In the genomic region with DNA sequence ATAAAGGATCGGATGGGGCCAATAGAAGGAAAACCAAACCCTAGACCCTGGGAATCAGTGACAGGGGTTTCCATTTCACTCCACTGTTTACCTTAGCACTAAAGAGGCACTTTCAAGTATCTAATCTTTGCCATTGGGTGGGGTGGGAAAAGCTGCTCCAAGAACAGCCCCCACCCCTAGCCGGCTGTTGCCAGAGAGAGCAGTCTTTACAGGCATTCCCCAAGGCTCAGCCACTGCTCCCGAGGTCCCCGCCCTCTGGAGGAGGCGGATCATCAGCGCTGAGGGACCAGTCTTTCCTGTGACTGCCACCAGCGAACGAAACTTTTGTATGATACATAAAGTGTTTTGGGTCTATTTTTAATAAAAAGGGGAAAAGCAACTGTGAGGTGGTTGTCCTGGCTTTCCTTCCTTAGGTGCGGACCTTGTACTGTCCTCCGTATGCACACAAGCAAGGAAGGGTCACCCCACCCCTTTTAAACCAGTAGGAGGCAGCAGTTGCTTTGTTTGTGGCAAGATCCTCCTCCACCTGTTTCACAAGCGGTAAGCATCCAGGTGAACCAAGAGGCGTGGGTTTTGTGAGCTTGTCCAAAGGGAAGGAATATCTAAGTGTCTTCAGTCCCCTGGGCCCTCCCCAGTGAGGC, we compare ENCODE assay signal across 8 mouse cellular contexts. TPM values are rescaled to one million over a fixed set of nuclear protein-coding genes. Genes with fewer than 3 reads are reported as not detected.
DNase-seq lines count a peak whose midpoint lies in the region; ATAC-seq and TF ChIP-seq lines count a peak whose summit lies in the region.

No protein-coding gene starts in this region.

- ATAC-seq in limb, embryonic 11.5 days (ENCODE audit: insufficient number of reproducible peaks, low FRiP score, low TSS enrichment, low read depth): no peak
- no peak for ATAC-seq in midbrain, embryonic 14.5 days (ENCODE audit: low FRiP score, low TSS enrichment)
- no peak for ATAC-seq in erythroid progenitor cell, adult 5-6 weeks (replicated peaks; ENCODE audit: low FRiP score, poor library complexity, severe bottlenecking)

- DNase-seq in heart, adult 2 months: no peak
- DNase-seq in heart, postnatal 25 days (ENCODE audit: low spot score): no peak
- DNase-seq in heart, postnatal 14 days: peak; percentile 43 to 47
- DNase-seq in limb, embryonic 11.5 days (ENCODE audit: low spot score): peak; percentile 71
- peak; percentile 62 for DNase-seq in midbrain, embryonic 14.5 days
- no peak for DNase-seq in thymus, postnatal 0 days (ENCODE audit: low spot score)

- no peaks in the 10 kb centered on the region for H3K36me3 ChIP-seq in heart, adult 2 months (ENCODE audit: control insufficient read depth, insufficient read depth, low read length)
- H3K36me3 ChIP-seq in limb, embryonic 11.5 days (ENCODE audit: control insufficient read depth, insufficient read depth, low read length): no peaks in the 10 kb centered on the region; the same call in 1 of the 2 replicates
- H3K36me3 ChIP-seq in midbrain, embryonic 14.5 days (ENCODE audit: control insufficient read depth, insufficient read depth, low read length): no peaks in the 10 kb centered on the region

- H3K4me1 ChIP-seq in heart, adult 2 months (ENCODE audit: control insufficient read depth, insufficient read depth, low read length): no peaks in the 10 kb centered on the region; the same call in 1 of the 2 replicates
- peaks cover 14% of the 10 kb centered on the region for H3K4me1 ChIP-seq in brown adipose tissue, adult 24 weeks (ENCODE audit: control insufficient read depth, insufficient read depth, insufficient read length, low read length)
- peaks cover 53% of the 10 kb centered on the region for H3K4me1 ChIP-seq in limb, embryonic 11.5 days (ENCODE audit: control insufficient read depth, insufficient read depth, low read length)
- H3K4me1 ChIP-seq in midbrain, embryonic 14.5 days (ENCODE audit: control insufficient read depth, insufficient read depth, low read length): peaks cover 57% of the 10 kb centered on the region

- TF ChIP-seq EP300 in heart, adult 2 months (IDR thresholded peaks at IDR 0.05; ENCODE audit: insufficient read depth, low read depth, low read length): 0 out of 2 replicates have a peak, but pooled peaks have one; percentile 15

- intact Hi-C loops in heart, adult 2 months (cut with DNase I): loop anchor here (2.0 kb wide), 1 partner anchor 20 kb away; no protein-coding TSS in a partner anchor
- intact Hi-C loops in heart, postnatal 25 days (cut with DNase I): no loop called here
- intact Hi-C loops in heart, postnatal 14 days (cut with DNase I): no loop called here

- H3K4me2 ChIP-seq in limb, embryonic 11.5 days (ENCODE audit: low read depth, severe bottlenecking): peak overlapping the region; percentile 19; the same call in 1 of the 2 replicates
- peak overlapping the region; percentile 58 for H3K4me2 ChIP-seq in midbrain, embryonic 14.5 days (ENCODE audit: low read length)

- H3K27ac ChIP-seq in heart, adult 2 months: no peak overlapping the region
- no peak overlapping the region for H3K27ac ChIP-seq in brown adipose tissue, adult 24 weeks (replicated peaks; ENCODE audit: low read depth, low read length)
- H3K27ac ChIP-seq in limb, embryonic 11.5 days (replicated peaks; ENCODE audit: low read depth, low read length): no peak overlapping the region
- H3K27ac ChIP-seq in midbrain, embryonic 14.5 days (replicated peaks; ENCODE audit: low read depth, low read length): 0 out of 2 replicates have a peak overlapping the region, but pooled peaks have one; percentile 6

- 4% methylated on average over 12 of the region's 12 CpGs for WGBS in heart, adult 2 months
- WGBS in limb, embryonic 11.5 days: 4% methylated on average over 12 of the region's 12 CpGs
- WGBS in midbrain, embryonic 14.5 days: 3% methylated on average over 12 of the region's 12 CpGs

- peak; percentile 71 for TF ChIP-seq CTCF in heart, adult 2 months (IDR thresholded peaks at IDR 0.05)

- no peak overlapping the region for H3K9ac ChIP-seq in heart, adult 2 months (ENCODE audit: low read depth, low read length)
- no peak overlapping the region for H3K9ac ChIP-seq in limb, embryonic 11.5 days (ENCODE audit: low read length)
- H3K9ac ChIP-seq in midbrain, embryonic 14.5 days (replicated peaks; ENCODE audit: low read length): no peak overlapping the region

- no peak overlapping the region for H3K4me3 ChIP-seq in heart, adult 2 months
- peak overlapping the region; percentile 43; the same call in 1 of the 2 replicates for H3K4me3 ChIP-seq in brown adipose tissue, adult 24 weeks (ENCODE audit: insufficient read depth, low read depth, low read length)
- H3K4me3 ChIP-seq in limb, embryonic 11.5 days (ENCODE audit: low read depth, low read length): no peak overlapping the region; the same call in 1 of the 2 replicates
- H3K4me3 ChIP-seq in midbrain, embryonic 14.5 days (replicated peaks; ENCODE audit: low read depth, low read length): no peak overlapping the region

- H3K27me3 ChIP-seq in heart, adult 2 months (ENCODE audit: control insufficient read depth, insufficient read depth, low read length): peaks cover 5% of the 10 kb centered on the region
- H3K27me3 ChIP-seq in limb, embryonic 11.5 days (ENCODE audit: control insufficient read depth, insufficient read depth, low read length): no peaks in the 10 kb centered on the region
- H3K27me3 ChIP-seq in midbrain, embryonic 14.5 days (ENCODE audit: control insufficient read depth, insufficient read depth, low read length): no peaks in the 10 kb centered on the region

- no peak for TF ChIP-seq POLR2A in heart, adult 2 months (IDR thresholded peaks at IDR 0.05; ENCODE audit: insufficient read depth, low read depth, low read length)

- no peaks in the 10 kb centered on the region for H3K79me2 ChIP-seq in heart, adult 2 months (replicated peaks; ENCODE audit: control insufficient read depth, insufficient read depth, low read length)

- no peaks in the 10 kb centered on the region for H3K9me3 ChIP-seq in limb, embryonic 11.5 days (ENCODE audit: control insufficient read depth, low read length)
- H3K9me3 ChIP-seq in midbrain, embryonic 14.5 days (ENCODE audit: control insufficient read depth, low read length): no peaks in the 10 kb centered on the region

RNA-seq across cellular contexts. Expression of a gene that starts 4.5 kb away (rescaled TPM):
- under 1 TPM; 0.44 to 0.45 TPM for total RNA-seq in heart, adult 2 months (2021)
- 1.5 and 1.7 TPM in 2 replicates for polyA plus RNA-seq in heart, adult 2 months (2012; rRNA removed)
- total RNA-seq in heart, postnatal 25 days (2021): 1 to 10 TPM in 1 of 2 experiments, under 1 TPM in 1; 0.94 to 1.1 TPM
- polyA plus RNA-seq in brown adipose tissue, adult 24 weeks (2012; ENCODE audit: insufficient read depth, insufficient read length, missing spikeins): not detected in 2 replicates
- 1 to 10 TPM in 1 of 2 experiments, under 1 TPM in 1; 0.93 to 1.3 TPM for total RNA-seq in heart, postnatal 14 days (2021)
- polyA plus RNA-seq in limb, embryonic 11.5 days (2014; fragmentation: Nextera tagmentation; extraction: Ambion mirVana): 7.4 and 9.9 TPM in 2 replicates
- 23.5 and 24.7 TPM in 2 replicates for polyA plus RNA-seq in midbrain, embryonic 14.5 days (2014; fragmentation: Nextera tagmentation; extraction: Ambion mirVana)
- total RNA-seq in erythroid progenitor cell, adult 5-6 weeks (2015; ENCODE audit: low replicate concordance): 377 and 399 TPM in 2 replicates
- 327 and 382 TPM in 2 replicates for total RNA-seq in erythroid progenitor cell, adult 5-6 weeks (2017; ENCODE audit: low replicate concordance)
- polyA plus RNA-seq in thymus, postnatal 0 days (2015; fragmentation: Nextera tagmentation; extraction: Ambion mirVana): 0.21 and 0.27 TPM in 2 replicates

RNA-seq across cellular contexts. Expression of a gene that starts 5.1 kb away (rescaled TPM):
- 1 to 10 TPM; 1.8 to 2.0 TPM for total RNA-seq in heart, adult 2 months (2021)
- polyA plus RNA-seq in heart, adult 2 months (2012; rRNA removed): 1.5 and 1.7 TPM in 2 replicates
- 1 to 10 TPM; 1.8 to 1.9 TPM for total RNA-seq in heart, postnatal 25 days (2021)
- not detected in 2 replicates for polyA plus RNA-seq in brown adipose tissue, adult 24 weeks (2012; ENCODE audit: insufficient read depth, insufficient read length, missing spikeins)
- total RNA-seq in heart, postnatal 14 days (2021): 1 to 10 TPM; 1.6 to 2.2 TPM
- 4.6 and 6.1 TPM in 2 replicates for polyA plus RNA-seq in limb, embryonic 11.5 days (2014; fragmentation: Nextera tagmentation; extraction: Ambion mirVana)
- 2.0 and 3.3 TPM in 2 replicates for polyA plus RNA-seq in midbrain, embryonic 14.5 days (2014; fragmentation: Nextera tagmentation; extraction: Ambion mirVana)
- not detected in 2 replicates for total RNA-seq in erythroid progenitor cell, adult 5-6 weeks (2015; ENCODE audit: low replicate concordance)
- not detected in 2 replicates for total RNA-seq in erythroid progenitor cell, adult 5-6 weeks (2017; ENCODE audit: low replicate concordance)
- 0.33 and 0.54 TPM in 2 replicates for polyA plus RNA-seq in thymus, postnatal 0 days (2015; fragmentation: Nextera tagmentation; extraction: Ambion mirVana)

RNA-seq across cellular contexts. Expression of a gene that starts 11.2 kb away (rescaled TPM):
- 1 to 10 TPM; 4.0 to 4.6 TPM for total RNA-seq in heart, adult 2 months (2021)
- 3.5 and 7.4 TPM in 2 replicates for polyA plus RNA-seq in heart, adult 2 months (2012; rRNA removed)
- total RNA-seq in heart, postnatal 25 days (2021): 1 to 10 TPM; 4.9 TPM
- 9.4 and 13.7 TPM in 2 replicates for polyA plus RNA-seq in brown adipose tissue, adult 24 weeks (2012; ENCODE audit: insufficient read depth, insufficient read length, missing spikeins)
- total RNA-seq in heart, postnatal 14 days (2021): 1 to 10 TPM; 4.9 to 5.8 TPM
- 57.3 and 57.6 TPM in 2 replicates for polyA plus RNA-seq in limb, embryonic 11.5 days (2014; fragmentation: Nextera tagmentation; extraction: Ambion mirVana)
- 23.3 and 25.4 TPM in 2 replicates for polyA plus RNA-seq in midbrain, embryonic 14.5 days (2014; fragmentation: Nextera tagmentation; extraction: Ambion mirVana)
- total RNA-seq in erythroid progenitor cell, adult 5-6 weeks (2015; ENCODE audit: low replicate concordance): 67.4 and 70.0 TPM in 2 replicates
- 26.2 and 54.4 TPM in 2 replicates for total RNA-seq in erythroid progenitor cell, adult 5-6 weeks (2017; ENCODE audit: low replicate concordance)
- 55.3 and 62.1 TPM in 2 replicates for polyA plus RNA-seq in thymus, postnatal 0 days (2015; fragmentation: Nextera tagmentation; extraction: Ambion mirVana)

RNA-seq across cellular contexts. Expression of a gene that starts 23.4 kb away (rescaled TPM):
- total RNA-seq in heart, adult 2 months (2021): 10 to 100 TPM; 62.8 to 72.5 TPM
- 47.6 and 61.2 TPM in 2 replicates for polyA plus RNA-seq in heart, adult 2 months (2012; rRNA removed)
- total RNA-seq in heart, postnatal 25 days (2021): 10 to 100 TPM; 61.4 to 62.1 TPM
- 25.5 and 40.4 TPM in 2 replicates for polyA plus RNA-seq in brown adipose tissue, adult 24 weeks (2012; ENCODE audit: insufficient read depth, insufficient read length, missing spikeins)
- total RNA-seq in heart, postnatal 14 days (2021): 10 to 100 TPM; 57.7 to 62.4 TPM
- polyA plus RNA-seq in limb, embryonic 11.5 days (2014; fragmentation: Nextera tagmentation; extraction: Ambion mirVana): 31.1 and 32.6 TPM in 2 replicates
- polyA plus RNA-seq in midbrain, embryonic 14.5 days (2014; fragmentation: Nextera tagmentation; extraction: Ambion mirVana): 21.5 and 21.8 TPM in 2 replicates
- 67.0 and 77.5 TPM in 2 replicates for total RNA-seq in erythroid progenitor cell, adult 5-6 weeks (2015; ENCODE audit: low replicate concordance)
- 83.7 and 85.0 TPM in 2 replicates for total RNA-seq in erythroid progenitor cell, adult 5-6 weeks (2017; ENCODE audit: low replicate concordance)
- polyA plus RNA-seq in thymus, postnatal 0 days (2015; fragmentation: Nextera tagmentation; extraction: Ambion mirVana): 17.7 and 20.3 TPM in 2 replicates

RNA-seq across cellular contexts. Expression of a gene that starts 36.9 kb away (rescaled TPM):
- total RNA-seq in heart, adult 2 months (2021): 10 to 100 TPM; 79.7 to 81.5 TPM
- 268 and 301 TPM in 2 replicates for polyA plus RNA-seq in heart, adult 2 months (2012; rRNA removed)
- total RNA-seq in heart, postnatal 25 days (2021): 10 to 100 TPM; 68.8 to 75.7 TPM
- polyA plus RNA-seq in brown adipose tissue, adult 24 weeks (2012; ENCODE audit: insufficient read depth, insufficient read length, missing spikeins): 74.6 and 108 TPM in 2 replicates
- 10 to 100 TPM; 58.8 to 72.1 TPM for total RNA-seq in heart, postnatal 14 days (2021)
- 12.4 and 13.3 TPM in 2 replicates for polyA plus RNA-seq in limb, embryonic 11.5 days (2014; fragmentation: Nextera tagmentation; extraction: Ambion mirVana)
- polyA plus RNA-seq in midbrain, embryonic 14.5 days (2014; fragmentation: Nextera tagmentation; extraction: Ambion mirVana): 19.7 and 33.6 TPM in 2 replicates
- 0.72 and 12.6 TPM in 2 replicates for total RNA-seq in erythroid progenitor cell, adult 5-6 weeks (2015; ENCODE audit: low replicate concordance)
- 1.8 and 3.8 TPM in 2 replicates for total RNA-seq in erythroid progenitor cell, adult 5-6 weeks (2017; ENCODE audit: low replicate concordance)
- polyA plus RNA-seq in thymus, postnatal 0 days (2015; fragmentation: Nextera tagmentation; extraction: Ambion mirVana): 13.8 and 16.1 TPM in 2 replicates

Comparison
In these comparisons a context has a peak if more than half of its experiments do, and no peak if none do; other contexts are left out.
1. DNase-seq: peak in heart, postnatal 14 days (2 of 2), limb, embryonic 11.5 days (single experiment) and midbrain, embryonic 14.5 days (single experiment); none in heart, adult 2 months (0 of 2), heart, postnatal 25 days (single experiment) and thymus, postnatal 0 days (single experiment).